Mouse (Mus musculus): ENCODE results near the gene Zcchc7. TPM values are rescaled to one million over a fixed set of nuclear protein-coding genes. Genes with fewer than 3 reads are reported as not detected.

Gene Zcchc7
- polyA plus RNA-seq, 1 experiment from 2014 or later = 16.3 TPM

DNA sequence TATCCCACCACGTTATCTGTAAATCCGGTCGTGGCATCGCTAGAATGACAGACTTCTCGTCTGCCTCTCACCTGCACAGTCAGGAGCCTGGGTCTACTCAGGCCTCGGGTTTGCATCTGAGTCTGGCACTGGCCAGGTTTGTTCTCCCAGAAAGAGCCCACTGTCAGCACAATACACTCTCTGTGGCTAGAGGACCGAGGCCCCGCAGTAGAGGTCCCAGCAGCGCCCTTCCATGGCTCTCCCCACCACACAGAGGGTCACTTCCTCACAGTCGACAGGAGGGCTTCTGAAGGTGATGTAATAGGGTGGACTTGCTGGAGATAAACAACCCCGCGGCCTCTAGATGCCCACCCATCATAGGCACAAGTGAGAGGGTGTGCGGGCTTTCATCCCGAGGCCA, 218.2 kb downstream of the Zcchc7 start:
- Histone ChIP-seq H3K36me3 (replicated peaks; ENCODE audit: control insufficient read depth, insufficient read depth, low read depth, low read length) (no peaks in the 10 kb centered on the region), H3K27me3 (ENCODE audit: control insufficient read depth, insufficient read depth, low read length) (no peaks in the 10 kb centered on the region), H3K4me3 (ENCODE audit: low read depth, low read length) (no peak overlapping the region), H3K27ac (replicated peaks; ENCODE audit: low read depth, low read length) (no peak overlapping the region), H3K9me3 (replicated peaks; ENCODE audit: control insufficient read depth, low read length) (no peaks in the 10 kb centered on the region), H3K4me1 (ENCODE audit: control insufficient read depth, insufficient read depth, low read length) (no peaks in the 10 kb centered on the region), H3K4me2 (ENCODE audit: low read depth, low read length) (no peak overlapping the region; the same call in 1 of the 2 replicates), H3K9ac (replicated peaks; ENCODE audit: low read length) (no peak overlapping the region)
- ATAC-seq (replicated peaks; ENCODE audit: insufficient number of reproducible peaks, low FRiP score, low TSS enrichment, low read depth) (no peak), DNase-seq (ENCODE audit: low spot score) (no peak)
- 51% methylated on average over 14 of the region's 14 CpGs for WGBS

DNA sequence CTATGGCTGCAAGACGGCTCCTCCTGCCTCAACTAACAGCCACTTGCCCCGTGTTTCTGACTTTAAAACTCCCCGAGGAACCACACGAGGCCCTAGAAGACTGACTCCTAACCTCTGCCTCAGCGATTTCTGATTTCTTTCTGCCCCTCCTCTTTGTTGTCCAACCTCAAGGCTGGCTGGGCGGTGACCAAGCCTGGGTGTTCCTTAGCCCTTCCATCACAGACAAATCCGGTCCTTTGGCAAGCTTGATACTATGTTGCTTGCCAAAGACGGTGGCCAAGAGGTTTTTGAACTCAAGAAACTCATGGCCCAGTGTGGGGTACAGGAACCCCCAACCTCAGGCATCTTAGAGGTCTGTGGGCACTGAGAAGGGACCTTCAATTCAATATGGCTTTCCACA, 218.7 kb downstream of the Zcchc7 start:
- no peaks in the 10 kb centered on the region for H3K27me3 ChIP-seq (ENCODE audit: control insufficient read depth, insufficient read depth, low read length)
- H3K4me1 ChIP-seq (ENCODE audit: control insufficient read depth, insufficient read depth, low read length) = no peaks in the 10 kb centered on the region
- H3K36me3 ChIP-seq (replicated peaks; ENCODE audit: control insufficient read depth, insufficient read depth, low read depth, low read length) = no peaks in the 10 kb centered on the region
- no peak overlapping the region for H3K27ac ChIP-seq (replicated peaks; ENCODE audit: low read depth, low read length)
- no peak overlapping the region for H3K4me3 ChIP-seq (ENCODE audit: low read depth, low read length)
- 81% methylated on average over 8 of the region's 8 CpGs for WGBS
- no peaks in the 10 kb centered on the region for H3K9me3 ChIP-seq (replicated peaks; ENCODE audit: control insufficient read depth, low read length)
- no peak for DNase-seq (ENCODE audit: low spot score)
- no peak overlapping the region for H3K9ac ChIP-seq (replicated peaks; ENCODE audit: low read length)
- no peak overlapping the region for H3K4me2 ChIP-seq (ENCODE audit: low read depth, low read length)
- ATAC-seq (replicated peaks; ENCODE audit: insufficient number of reproducible peaks, low FRiP score, low TSS enrichment, low read depth) = no peak

DNA sequence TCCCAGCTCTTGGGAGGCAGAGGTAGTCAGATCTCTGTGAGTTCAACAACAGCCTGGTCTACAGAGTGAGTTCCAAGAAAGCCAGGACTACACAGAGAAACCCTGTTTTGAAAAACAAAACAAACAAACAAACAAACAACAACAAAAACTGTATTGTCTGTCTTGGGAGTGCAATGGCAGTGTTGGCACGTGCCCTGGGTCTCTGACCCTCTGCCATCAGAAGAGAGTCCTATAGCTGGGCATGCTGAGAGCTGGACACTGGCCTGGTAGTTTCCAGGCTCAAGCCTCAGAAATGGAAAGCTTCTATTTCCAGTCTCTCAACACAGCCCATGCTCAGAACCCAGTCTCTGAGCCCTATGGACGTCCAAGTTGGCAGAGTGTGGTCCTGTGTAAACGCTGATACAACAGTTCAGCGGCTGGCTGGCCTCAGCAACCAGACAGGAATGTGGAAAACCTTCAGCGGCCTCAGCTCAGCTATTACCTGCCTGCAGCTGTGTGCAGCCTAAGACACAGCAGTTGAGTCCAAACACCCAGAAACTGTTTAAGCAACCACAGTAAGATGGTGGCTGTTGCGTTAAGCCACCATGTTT, 220.4 kb downstream of the Zcchc7 start:
- H3K4me3 ChIP-seq (ENCODE audit: low read depth, low read length) = no peak overlapping the region
- H3K27ac ChIP-seq (replicated peaks; ENCODE audit: low read depth, low read length) = no peak overlapping the region
- H3K9me3 ChIP-seq (replicated peaks; ENCODE audit: control insufficient read depth, low read length) = no peaks in the 10 kb centered on the region
- no peaks in the 10 kb centered on the region for H3K36me3 ChIP-seq (replicated peaks; ENCODE audit: control insufficient read depth, insufficient read depth, low read depth, low read length)
- H3K9ac ChIP-seq (replicated peaks; ENCODE audit: low read length) = no peak overlapping the region
- no peaks in the 10 kb centered on the region for H3K4me1 ChIP-seq (ENCODE audit: control insufficient read depth, insufficient read depth, low read length)
- WGBS = 78% methylated on average over 6 of the region's 6 CpGs
- H3K4me2 ChIP-seq (ENCODE audit: low read depth, low read length) = no peak overlapping the region
- ATAC-seq (replicated peaks; ENCODE audit: insufficient number of reproducible peaks, low FRiP score, low TSS enrichment, low read depth) (no peak), DNase-seq (ENCODE audit: low spot score) (no peak)
- no peaks in the 10 kb centered on the region for H3K27me3 ChIP-seq (ENCODE audit: control insufficient read depth, insufficient read depth, low read length)

DNA sequence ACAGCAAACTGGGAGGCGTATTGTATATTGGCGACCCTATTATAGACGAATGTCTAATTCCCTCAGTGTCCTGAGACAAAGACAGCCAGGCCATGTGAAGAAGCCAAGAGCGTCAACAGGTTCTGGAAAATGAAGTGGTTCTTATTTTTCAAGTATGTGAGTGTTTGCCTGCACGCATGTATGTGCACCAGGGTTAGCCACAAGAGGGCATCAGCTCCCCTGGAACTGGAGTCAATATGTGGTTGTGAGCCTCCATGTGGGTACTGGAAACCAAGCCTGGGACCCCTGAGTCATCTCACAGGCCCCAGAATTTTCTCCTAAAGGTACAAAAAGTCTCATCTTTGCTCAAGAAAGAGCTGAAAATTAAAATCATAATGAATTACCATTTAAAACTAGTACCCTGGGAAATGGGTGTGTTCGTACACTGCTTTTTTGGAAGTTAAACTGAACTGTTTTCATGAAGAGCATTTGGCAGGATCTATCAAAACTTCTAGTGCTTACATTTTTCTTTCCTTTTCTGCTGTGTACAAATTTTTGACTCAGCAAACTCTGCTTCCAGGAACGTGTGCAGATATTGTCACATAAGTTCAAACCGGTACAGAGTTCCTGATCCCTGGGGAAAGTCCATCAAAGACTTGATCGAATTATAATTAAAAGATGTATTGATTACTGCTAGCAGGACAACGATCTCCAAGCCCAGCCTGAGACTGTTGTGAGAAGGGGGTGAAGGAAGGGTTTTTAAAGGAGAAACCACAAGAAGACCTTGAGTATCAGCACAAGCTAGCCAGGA, 221.4 kb downstream of the Zcchc7 start:
- WGBS = 89% methylated on average over 10 of the region's 10 CpGs
- Histone ChIP-seq H3K27me3 (ENCODE audit: control insufficient read depth, insufficient read depth, low read length) (no peaks in the 10 kb centered on the region), H3K9ac (replicated peaks; ENCODE audit: low read length) (no peak overlapping the region), H3K4me3 (ENCODE audit: low read depth, low read length) (no peak overlapping the region), H3K9me3 (replicated peaks; ENCODE audit: control insufficient read depth, low read length) (no peaks in the 10 kb centered on the region), H3K4me1 (ENCODE audit: control insufficient read depth, insufficient read depth, low read length) (no peaks in the 10 kb centered on the region), H3K4me2 (ENCODE audit: low read depth, low read length) (no peak overlapping the region), H3K27ac (replicated peaks; ENCODE audit: low read depth, low read length) (no peak overlapping the region), H3K36me3 (replicated peaks; ENCODE audit: control insufficient read depth, insufficient read depth, low read depth, low read length) (no peaks in the 10 kb centered on the region)
- no peak for ATAC-seq (replicated peaks; ENCODE audit: insufficient number of reproducible peaks, low FRiP score, low TSS enrichment, low read depth)
- DNase-seq (ENCODE audit: low spot score) = no peak

DNA sequence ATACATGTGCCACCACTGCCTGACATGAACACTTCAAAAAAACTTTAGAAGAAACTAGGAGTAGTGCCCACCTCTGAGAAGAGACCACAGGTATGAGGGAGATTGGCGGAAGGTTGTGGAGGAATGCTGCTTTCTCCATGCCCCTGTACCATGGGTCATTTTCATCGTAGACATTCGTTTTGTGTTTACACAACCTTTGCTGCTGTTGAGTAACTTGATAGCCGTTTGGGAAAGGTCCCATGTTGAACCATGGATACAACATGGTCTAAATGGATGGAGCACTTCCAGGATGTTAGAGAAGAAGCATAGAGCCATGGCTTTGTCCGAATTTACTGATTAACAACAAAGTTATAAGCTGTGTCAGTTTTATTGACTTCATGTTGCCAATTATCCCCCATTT, 222.5 kb downstream of the Zcchc7 start:
- Histone ChIP-seq H3K27ac (replicated peaks; ENCODE audit: low read depth, low read length) (no peak overlapping the region), H3K36me3 (replicated peaks; ENCODE audit: control insufficient read depth, insufficient read depth, low read depth, low read length) (no peaks in the 10 kb centered on the region), H3K9ac (replicated peaks; ENCODE audit: low read length) (no peak overlapping the region), H3K27me3 (ENCODE audit: control insufficient read depth, insufficient read depth, low read length) (no peaks in the 10 kb centered on the region), H3K4me2 (ENCODE audit: low read depth, low read length) (no peak overlapping the region), H3K4me1 (ENCODE audit: control insufficient read depth, insufficient read depth, low read length) (no peaks in the 10 kb centered on the region), H3K4me3 (ENCODE audit: low read depth, low read length) (no peak overlapping the region), H3K9me3 (replicated peaks; ENCODE audit: control insufficient read depth, low read length) (no peaks in the 10 kb centered on the region)
- 68% methylated on average over 5 of the region's 5 CpGs for WGBS
- ATAC-seq (replicated peaks; ENCODE audit: insufficient number of reproducible peaks, low FRiP score, low TSS enrichment, low read depth) = no peak
- no peak for DNase-seq (ENCODE audit: low spot score)

DNA sequence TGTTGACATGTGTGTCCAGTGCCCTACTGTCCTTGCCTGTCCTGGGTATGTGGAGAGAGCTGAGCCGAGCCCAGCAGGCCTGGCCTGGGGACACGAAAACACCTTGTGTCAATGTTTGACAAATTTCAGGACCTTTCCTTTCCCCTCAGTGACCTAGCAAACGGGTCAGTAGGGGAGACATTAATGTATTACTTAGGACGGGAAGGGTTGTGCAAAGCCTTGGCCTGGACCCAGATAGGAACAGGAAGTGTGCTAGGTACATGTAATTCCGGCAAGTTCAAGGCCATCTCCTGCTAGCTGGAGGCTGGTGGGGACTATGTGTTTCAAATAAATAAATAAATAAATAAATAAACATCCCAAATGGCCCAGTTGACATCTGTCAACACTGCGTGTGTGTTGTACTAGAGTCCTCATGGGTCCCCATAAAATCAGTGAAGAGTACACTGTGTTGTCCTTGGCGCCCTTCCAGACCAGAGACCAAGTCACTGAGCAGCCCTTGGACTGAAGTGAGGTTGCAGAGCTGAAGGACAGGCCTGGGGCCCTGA, 224.2 kb downstream of the Zcchc7 start:
- no peak for ATAC-seq (replicated peaks; ENCODE audit: insufficient number of reproducible peaks, low FRiP score, low TSS enrichment, low read depth)
- no peaks in the 10 kb centered on the region for H3K36me3 ChIP-seq (replicated peaks; ENCODE audit: control insufficient read depth, insufficient read depth, low read depth, low read length)
- no peak overlapping the region for H3K9ac ChIP-seq (replicated peaks; ENCODE audit: low read length)
- WGBS = 76% methylated on average over 7 of the region's 7 CpGs
- no peak overlapping the region for H3K4me3 ChIP-seq (ENCODE audit: low read depth, low read length)
- no peaks in the 10 kb centered on the region for H3K27me3 ChIP-seq (ENCODE audit: control insufficient read depth, insufficient read depth, low read length)
- no peaks in the 10 kb centered on the region for H3K9me3 ChIP-seq (replicated peaks; ENCODE audit: control insufficient read depth, low read length)
- H3K4me1 ChIP-seq (ENCODE audit: control insufficient read depth, insufficient read depth, low read length) = no peaks in the 10 kb centered on the region
- no peak for DNase-seq (ENCODE audit: low spot score)
- H3K27ac ChIP-seq (replicated peaks; ENCODE audit: low read depth, low read length) = no peak overlapping the region
- no peak overlapping the region for H3K4me2 ChIP-seq (ENCODE audit: low read depth, low read length)

DNA sequence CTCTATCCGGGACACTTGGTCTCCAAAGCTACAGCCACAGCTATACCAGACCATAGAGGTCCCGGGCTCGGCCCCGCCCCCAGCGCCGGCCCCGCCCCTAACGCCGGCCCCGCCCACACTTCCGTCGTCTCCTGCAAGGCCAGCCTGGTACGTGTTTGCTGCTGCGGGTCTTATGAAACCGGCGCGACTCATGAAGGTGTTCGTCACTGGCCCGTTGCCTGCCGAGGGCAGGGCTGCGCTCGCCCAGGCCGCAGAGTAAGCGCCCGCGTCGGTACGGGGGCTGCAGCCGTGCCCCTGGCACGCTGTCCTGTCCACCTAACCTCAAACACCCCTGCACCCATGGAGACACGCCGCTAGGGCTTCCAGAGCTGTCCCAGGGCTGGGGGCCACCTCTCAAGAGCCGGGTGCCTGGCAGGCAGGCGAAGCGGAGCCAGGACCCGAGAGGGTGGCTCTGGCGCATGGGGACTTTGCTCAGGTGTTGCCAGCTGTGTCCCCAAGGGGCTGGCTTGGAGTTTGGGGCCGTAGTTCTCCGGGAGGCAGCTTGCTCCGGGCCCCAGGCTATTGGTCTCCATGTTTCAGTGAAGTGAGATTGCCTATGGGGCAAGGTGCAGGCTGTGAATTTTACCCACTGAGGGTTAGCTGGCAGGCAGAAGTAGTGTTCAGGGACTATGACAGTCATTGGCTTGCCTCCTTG, 225.8 kb downstream of the Zcchc7 start, which contains the start of gene Grhpr:
Grhpr (plus strand) TSS at position 116 of the 694 bp plus-strand sequence.
- peak; percentile 88 for DNase-seq (ENCODE audit: low spot score)
- Histone ChIP-seq H3K27me3 (ENCODE audit: control insufficient read depth, insufficient read depth, low read length) (no peaks in the 10 kb centered on the region), H3K36me3 (replicated peaks; ENCODE audit: control insufficient read depth, insufficient read depth, low read depth, low read length) (no peaks in the 10 kb centered on the region), H3K4me3 (ENCODE audit: low read depth, low read length) (peak within 1 kb of the TSS; percentile 73), H3K9me3 (replicated peaks; ENCODE audit: control insufficient read depth, low read length) (no peaks in the 10 kb centered on the region), H3K27ac (replicated peaks; ENCODE audit: low read depth, low read length) (0 out of 2 replicates have a peak within 1 kb of the TSS, but pooled peaks have one; percentile 28), H3K4me1 (ENCODE audit: control insufficient read depth, insufficient read depth, low read length) (no peaks in the 10 kb centered on the region), H3K9ac (replicated peaks; ENCODE audit: low read length) (peak within 1 kb of the TSS; percentile 85), H3K4me2 (ENCODE audit: low read depth, low read length) (peak within 1 kb of the TSS; percentile 97)
- WGBS = 1% methylated on average over 40 of the region's 40 CpGs
- ATAC-seq (replicated peaks; ENCODE audit: insufficient number of reproducible peaks, low FRiP score, low TSS enrichment, low read depth) = peak; percentile 90
